Mouse (Mus musculus) central nervous system, embryonic 18 days (tissue): ENCODE measurements around the gene Rhox4g. TPM values are rescaled to one million over a fixed set of nuclear protein-coding genes. Genes with fewer than 3 reads are reported as not detected.

ENCODE experiments used
- polyA plus RNA-seq: library from polyadenylated mRNA; depleted of rRNA; stranded (reverse); fragments of >200 nt; gene quantifications from 2 replicates; pipeline ENCODE4 v1.2.3, GENCODE M21; 2012; rRNA removed

The Rhox4g gene
- polyA plus RNA-seq: not detected in 2 replicates

GRCm38 (mm10) chrX:37651227-37651626 is at the start of gene Rhox4g:
Gene Rhox4g, minus strand, starts transcription at chrX:37651327.

GRCm38 (mm10) chrX:37673177-37673576 is 22.1 kb upstream of the Rhox4g start, which contains the start of gene Rhox2h:
Gene Rhox2h, minus strand, starts transcription at chrX:37673277.

GRCm38 (mm10) chrX:37668664-37669063 is 17.5 kb upstream of the Rhox4g start, which contains the start of gene Rhox3h:
Gene Rhox3h, minus strand, starts transcription at chrX:37668764.

GRCm38 (mm10) chrX:37643370-37643769 is 7.8 kb downstream of the Rhox4g start, which contains the start of gene Rhox2g:
Gene Rhox2g, minus strand, starts transcription at chrX:37643470.

GRCm38 (mm10) chrX:37628512-37628911 is 22.6 kb downstream of the Rhox4g start, which contains the start of gene Rhox3g:
Gene Rhox3g, minus strand, starts transcription at chrX:37628612.

GRCm38 (mm10) chrX:37607604-37608003 is 43.5 kb downstream of the Rhox4g start, which contains the start of gene Rhox4f:
Gene Rhox4f, minus strand, starts transcription at chrX:37607704.

Other genes with a start within 250 kb of the Rhox4g start
- gene Rhox2b, start 239.3 kb downstream of the Rhox4g start, polyA plus RNA-seq: not detected in 2 replicates
- not detected in 2 replicates for gene Rhox4b, start 218.8 kb downstream of the Rhox4g start, polyA plus RNA-seq
- gene Rhox2c, start 197.6 kb downstream of the Rhox4g start, polyA plus RNA-seq: not detected in 2 replicates
- not detected in 2 replicates for gene Rhox3c, start 192.7 kb downstream of the Rhox4g start, polyA plus RNA-seq
- not detected in 2 replicates for gene Rhox4c, start 171.0 kb downstream of the Rhox4g start, polyA plus RNA-seq
- not detected in 2 replicates for gene Rhox2d, start 157.9 kb downstream of the Rhox4g start, polyA plus RNA-seq
- not detected in 2 replicates for gene Rhox4d, start 137.0 kb downstream of the Rhox4g start, polyA plus RNA-seq
- 0.12 TPM in 1 of 2 replicates, not detected in the other for gene Rhox2e, start 120.9 kb downstream of the Rhox4g start, polyA plus RNA-seq
- gene Rhox3e, start 109.3 kb downstream of the Rhox4g start, polyA plus RNA-seq: not detected in 2 replicates
- not detected in 2 replicates for gene Rhox4e, start 93.9 kb downstream of the Rhox4g start, polyA plus RNA-seq
- gene Rhox2f, start 79.9 kb downstream of the Rhox4g start, polyA plus RNA-seq: not detected in 2 replicates
- gene Rhox3f, start 70.3 kb downstream of the Rhox4g start, polyA plus RNA-seq: not detected in 2 replicates
- gene Rhox4f, start 43.6 kb downstream of the Rhox4g start, polyA plus RNA-seq: not detected in 2 replicates
- not detected in 2 replicates for gene Rhox3g, start 22.7 kb downstream of the Rhox4g start, polyA plus RNA-seq
- gene Rhox2g, start 7.9 kb downstream of the Rhox4g start, polyA plus RNA-seq: not detected in 2 replicates
- gene Rhox3h, start 17.4 kb upstream of the Rhox4g start, polyA plus RNA-seq: not detected in 2 replicates
- not detected in 2 replicates for gene Rhox2h, start 21.9 kb upstream of the Rhox4g start, polyA plus RNA-seq
- gene Rhox5, start 153.5 kb upstream of the Rhox4g start, polyA plus RNA-seq: 0.44 and 3.0 TPM in 2 replicates
- gene Rhox6, start 175.6 kb upstream of the Rhox4g start, polyA plus RNA-seq: not detected in 2 replicates
- not detected in 2 replicates for gene Rhox7a, start 180.4 kb upstream of the Rhox4g start, polyA plus RNA-seq
- not detected in 2 replicates for gene Rhox8, start 227.6 kb upstream of the Rhox4g start, polyA plus RNA-seq
- not detected in 2 replicates for gene Rhox7b, start 245.9 kb upstream of the Rhox4g start, polyA plus RNA-seq